Mouse (Mus musculus): ENCODE measurements around the gene Olfr344. TPM values are rescaled to one million over a fixed set of nuclear protein-coding genes. Genes with fewer than 3 reads are reported as not detected.

The Olfr344 gene
- not detected in 2 replicates for polyA plus RNA-seq (2012; rRNA removed)

DNA sequence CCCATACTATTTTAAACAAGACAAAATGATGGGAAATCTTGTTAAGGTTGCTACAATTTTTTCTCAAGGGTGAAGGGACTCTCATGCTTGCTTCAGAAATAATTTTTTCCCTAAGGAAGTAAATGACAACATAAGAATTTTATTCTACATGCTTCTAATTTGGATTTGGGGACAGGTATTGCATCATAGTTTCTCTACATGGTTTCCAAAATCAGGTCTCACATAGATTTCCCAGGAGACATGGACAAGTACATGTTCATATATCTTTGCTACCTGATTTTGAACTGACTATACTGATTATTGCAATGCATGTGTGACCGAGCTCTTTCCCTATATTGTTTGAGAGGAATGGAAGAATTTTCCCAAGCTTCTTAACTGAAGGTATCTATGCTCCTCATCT lies at the start of gene Olfr344:
Gene Olfr344, plus strand, starts transcription at position 301 of the 400 bp plus-strand sequence.

DNA sequence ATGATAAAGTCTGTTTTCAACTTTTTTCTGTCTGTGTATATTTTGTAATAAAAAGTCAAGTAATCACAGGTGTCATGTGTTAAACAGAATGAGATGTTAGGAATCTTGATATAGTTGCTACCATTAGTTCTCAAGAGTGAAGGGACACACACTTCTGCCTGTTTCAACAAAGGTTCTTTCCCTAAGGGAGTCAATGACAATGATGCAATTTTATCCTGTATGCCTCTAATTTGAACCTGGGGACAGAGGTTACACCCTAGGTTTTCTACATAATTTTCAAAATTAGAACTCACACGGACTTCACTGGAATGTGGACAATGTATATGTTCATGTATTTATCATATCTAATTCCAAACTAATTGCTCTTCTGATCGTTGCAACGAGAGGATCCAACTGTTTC lies 41.8 kb upstream of the Olfr344 start, which contains the start of gene Olfr342:
Gene Olfr342, plus strand, starts transcription at position 301 of the 400 bp plus-strand sequence.

Other genes with a start within 250 kb of the Olfr344 start
- not detected in 2 replicates for gene Olfr338, start 193.1 kb upstream of the Olfr344 start, polyA plus RNA-seq (2012; rRNA removed)
- gene Olfr339, start 147.7 kb upstream of the Olfr344 start, polyA plus RNA-seq (2012; rRNA removed): not detected in 2 replicates
- not detected in 2 replicates for gene Olfr340, start 114.1 kb upstream of the Olfr344 start, polyA plus RNA-seq (2012; rRNA removed)
- gene Olfr341, start 84.2 kb upstream of the Olfr344 start, polyA plus RNA-seq (2012; rRNA removed): not detected in 2 replicates
- gene Olfr342, start 41.7 kb upstream of the Olfr344 start, polyA plus RNA-seq (2012; rRNA removed): not detected in 2 replicates
- not detected in 2 replicates for gene Olfr345, start 73.4 kb downstream of the Olfr344 start, polyA plus RNA-seq (2012; rRNA removed)
- not detected in 2 replicates for gene Olfr346, start 119.1 kb downstream of the Olfr344 start, polyA plus RNA-seq (2012; rRNA removed)
- gene Olfr347, start 165.2 kb downstream of the Olfr344 start, polyA plus RNA-seq (2012; rRNA removed): not detected in 2 replicates
- gene Olfr348, start 217.6 kb downstream of the Olfr344 start, polyA plus RNA-seq (2012; rRNA removed): not detected in 2 replicates
- not detected in 2 replicates for gene Olfr50, start 223.9 kb downstream of the Olfr344 start, polyA plus RNA-seq (2012; rRNA removed)

Measured in stomach, adult 2 months (tissue).